Mouse (Mus musculus): ENCODE measurements around the gene Prune2.

Prune2 gene

DNA sequence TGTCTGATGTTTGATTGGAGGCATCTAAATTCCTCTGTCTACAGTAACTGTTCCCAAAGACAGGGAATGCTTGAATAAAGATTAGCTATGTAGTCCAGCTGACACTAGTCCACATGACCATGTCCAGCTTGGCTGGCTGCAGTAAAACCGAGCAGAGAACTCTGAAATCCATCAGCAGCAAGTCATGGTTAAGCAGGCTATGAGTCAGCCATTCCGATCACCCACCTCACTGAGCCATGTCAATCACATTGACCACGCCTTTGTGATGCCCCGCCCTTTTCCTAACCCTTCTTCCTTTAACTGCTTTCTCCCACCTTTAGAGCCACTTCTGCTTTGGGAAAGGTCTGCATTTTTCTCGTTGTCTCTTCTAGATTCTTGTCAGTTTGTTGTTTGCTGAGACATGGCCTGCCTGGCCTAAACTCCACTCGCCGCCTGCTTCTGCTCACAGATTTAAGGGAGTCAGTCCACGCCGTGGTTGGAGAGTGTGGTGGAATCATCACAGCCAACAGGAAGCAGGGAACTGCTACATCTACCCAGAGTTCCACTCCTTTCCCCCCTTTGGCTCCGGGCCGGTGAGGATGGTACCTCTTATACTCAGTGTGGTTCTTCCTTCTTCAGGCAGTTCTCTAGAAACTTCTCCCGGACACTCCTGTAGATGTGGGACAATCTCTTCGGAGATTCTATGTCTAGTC, 307.9 kb downstream of the Prune2 start:
- no peak for DNase-seq (ENCODE audit: low spot score)

DNA sequence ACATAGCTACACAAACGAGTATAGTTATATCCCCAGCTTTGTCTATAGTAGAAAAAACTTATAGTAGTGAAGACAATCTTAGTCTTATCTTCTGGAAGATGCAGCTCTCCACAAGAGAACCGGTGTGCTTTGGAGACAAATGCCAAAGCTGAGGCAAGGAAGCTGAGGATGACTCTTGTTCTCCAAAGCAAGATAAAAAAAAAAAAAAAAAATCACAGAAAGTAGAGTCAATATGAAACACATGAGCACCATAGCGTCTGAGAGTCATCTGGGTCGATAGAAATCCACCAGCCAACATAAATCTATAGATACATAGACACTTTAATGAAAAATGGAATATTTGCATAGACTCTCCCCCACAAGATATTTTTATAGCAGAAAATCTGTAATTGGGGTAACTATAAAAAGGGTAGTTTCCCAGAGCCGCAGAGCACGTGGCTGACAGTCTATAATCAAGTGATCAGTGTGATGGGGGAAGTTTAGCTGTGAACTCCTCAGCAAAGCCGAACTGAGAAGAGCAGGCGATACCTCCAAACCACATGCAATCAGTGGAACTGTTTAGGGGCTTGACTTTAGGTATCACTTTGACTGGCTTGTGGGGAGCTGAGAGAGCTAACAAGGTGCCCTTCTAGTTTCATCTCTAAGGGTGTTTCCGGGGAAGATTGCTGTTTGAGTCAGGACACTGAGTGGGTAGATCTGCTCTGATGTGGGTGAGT, 308.7 kb downstream of the Prune2 start:
- no peak for DNase-seq (ENCODE audit: low spot score)

DNA sequence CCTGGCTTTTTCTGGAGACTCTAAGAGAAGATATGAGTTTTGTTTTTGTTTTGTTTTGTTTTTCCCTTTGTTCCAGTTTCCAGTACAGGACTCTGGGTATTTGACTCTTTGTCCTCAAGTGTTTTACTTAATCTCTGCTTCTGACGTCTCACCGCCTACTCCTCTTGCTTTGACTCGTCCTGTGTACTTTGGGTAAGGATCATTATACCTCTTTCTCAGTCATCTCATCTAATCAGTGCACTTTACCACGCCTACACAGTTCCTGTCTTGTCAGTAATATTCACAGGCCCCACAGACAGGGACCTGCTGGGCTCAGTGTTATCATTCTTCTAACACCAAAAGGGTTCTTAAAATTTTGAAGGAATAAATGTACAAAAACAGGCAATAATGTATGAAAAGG, 312.8 kb downstream of the Prune2 start:
- no peak for DNase-seq (ENCODE audit: low spot score)

DNA sequence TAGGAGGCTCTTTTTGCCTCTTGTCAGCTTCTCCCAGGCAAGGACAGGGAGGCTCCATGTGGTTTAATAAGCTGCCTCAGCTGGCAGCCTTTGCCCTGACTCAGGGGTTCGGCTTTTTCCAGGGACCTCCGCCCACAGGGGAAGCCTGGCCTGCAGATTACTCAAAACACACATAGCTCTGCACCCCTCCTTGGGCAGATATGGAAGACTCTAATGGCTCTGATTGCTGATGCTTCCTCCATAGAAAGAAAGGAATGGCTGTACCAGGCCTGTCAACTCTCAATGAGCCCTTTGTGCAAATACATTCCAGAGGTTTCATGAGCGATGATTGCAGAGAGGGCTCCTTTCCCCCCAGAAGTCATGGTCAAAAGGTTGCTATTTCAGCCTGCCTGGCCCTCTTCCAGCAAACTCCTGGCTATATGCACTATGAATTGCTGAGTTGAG, 315.3 kb downstream of the Prune2 start:
- DNase-seq (ENCODE audit: low spot score) = no peak

DNA sequence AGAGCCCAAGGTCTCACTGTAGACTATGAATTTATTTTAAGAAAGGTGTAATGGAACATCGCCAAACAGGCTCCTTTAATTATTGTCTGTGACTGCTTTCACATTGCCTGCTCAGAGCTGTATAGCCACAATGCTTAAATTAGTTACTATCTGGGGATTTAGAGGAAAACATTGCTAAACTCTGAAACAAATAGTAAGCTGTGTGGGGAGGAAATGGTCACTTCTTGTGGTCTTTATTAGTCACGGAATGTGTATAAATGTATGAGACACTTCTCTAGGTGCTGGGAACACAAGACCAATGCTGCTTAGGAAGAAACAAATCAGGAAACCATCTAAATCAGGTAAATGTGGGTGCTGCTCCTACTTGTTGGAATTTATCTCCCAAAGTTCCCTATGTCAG, 317.1 kb downstream of the Prune2 start:
- DNase-seq (ENCODE audit: low spot score) = no peak
